ENCODE assay signal across 8 mouse cellular contexts in genomic region chr2:68430493-68430892, GRCm38 (mm10). TPM values are rescaled to one million over a fixed set of nuclear protein-coding genes. Genes with fewer than 3 reads are reported as not detected.
A peak's percentile ranks its signal among the peaks of the same experiment; 100 is the strongest.
DNase-seq lines count a peak whose midpoint lies in the region; ATAC-seq lines count a peak whose summit lies in the region.

No protein-coding gene starts in this region.

- peak; percentile 18 to 34 for DNase-seq in kidney, postnatal 36 days
- no peak for DNase-seq in kidney, postnatal 25 days
- peak; percentile 57 for DNase-seq in brain, adult 2 months (ENCODE audit: low read depth, low spot score)
- DNase-seq in spleen, postnatal 36 days (ENCODE audit: low spot score in 2 of 2), result peak; percentile 32 to 42
- no peak for DNase-seq in ovary, adult 18-20 months (ENCODE audit: low spot score)
- DNase-seq in left cerebral cortex, postnatal 10 days (ENCODE audit: extremely low spot score in 1 of 2, low spot score in 2 of 2), result no peak

- intact Hi-C loops in left cerebral cortex, postnatal 10 days (cut with DNase I), result no loop called here

- peak; percentile 87 for ATAC-seq in inflammation-experienced regulatory T-cells, adult 6 months
- ATAC-seq in erythroid progenitor cell, adult 5-6 weeks (replicated peaks; ENCODE audit: low FRiP score, poor library complexity, severe bottlenecking), result no peak

RNA-seq across cellular contexts. Expression of gene Stk39, which starts 41.6 kb away (rescaled TPM):
- polyA plus RNA-seq in inflammation-experienced regulatory T-cells, adult 6 months (2017; shearing (Covaris generic)), result 10 to 100 TPM; 18.2 to 26.0 (median 18.6) TPM
- total RNA-seq in erythroid progenitor cell, adult 5-6 weeks (2015; ENCODE audit: low replicate concordance), result 2.2 and 15.1 TPM in 2 replicates
- 1.1 and 1.7 TPM in 2 replicates for total RNA-seq in erythroid progenitor cell, adult 5-6 weeks (2017; ENCODE audit: low replicate concordance)
- 10 to 100 TPM; 49.2 to 51.6 TPM for total RNA-seq in left cerebral cortex, postnatal 10 days (2021)

Comparison
In these comparisons a context has a peak if more than half of its experiments do, and no peak if none do; other contexts are left out.
1. DNase-seq: peak in kidney, postnatal 36 days (2 of 2), brain, adult 2 months (single experiment) and spleen, postnatal 36 days (2 of 2); none in kidney, postnatal 25 days (0 of 2), ovary, adult 18-20 months (single experiment) and left cerebral cortex, postnatal 10 days (0 of 2).